Mouse (Mus musculus): Measurements from ENCODE around the gene Paqr7.

DNA sequence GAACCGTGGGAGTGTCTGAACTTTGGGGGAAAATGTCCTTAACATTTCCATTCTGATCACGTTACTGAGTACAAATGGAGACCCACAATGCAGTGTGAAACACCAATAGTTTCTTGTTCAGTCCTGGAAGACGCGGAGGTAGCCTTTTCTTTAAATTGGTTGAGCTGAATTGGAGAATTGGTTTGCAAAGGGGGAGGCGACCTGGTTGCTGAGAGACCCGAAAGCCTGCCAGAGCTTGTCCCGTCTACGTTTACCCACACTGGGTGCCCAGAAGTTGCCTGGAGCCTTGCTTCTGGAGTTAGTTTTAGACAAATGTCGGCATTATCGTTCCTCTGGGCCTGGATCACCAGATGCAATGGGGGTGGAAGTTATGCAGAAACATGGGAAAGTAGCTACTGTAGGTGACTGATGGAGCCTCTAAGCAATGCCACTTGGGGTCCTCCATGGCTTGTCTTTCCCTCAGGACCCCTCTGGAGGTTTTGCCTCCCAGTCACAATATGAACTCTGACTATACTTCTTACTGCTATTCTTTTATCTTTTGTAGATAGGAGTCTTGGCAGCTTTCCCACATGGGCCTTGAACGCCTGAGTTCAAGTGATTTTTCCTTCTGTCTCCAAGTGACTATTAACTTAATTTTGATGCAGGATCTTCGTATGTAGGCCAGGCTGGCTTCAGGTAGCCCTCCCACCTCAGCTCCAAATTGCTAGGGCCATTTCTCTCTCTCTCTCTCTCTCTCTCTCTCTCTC is 1.7 kb downstream of the Paqr7 start:
- TF ChIP-seq CTCF (IDR thresholded peaks at IDR 0.05; ENCODE audit: extremely low read depth, insufficient read depth, insufficient read length, insufficient replicate concordance) (no peak), POLR2A (IDR thresholded peaks at IDR 0.05; ENCODE audit: low read depth, low read length) (no peak)
